Mouse (Mus musculus) frontal cortex, adult (tissue): ENCODE measurements around the gene Npw.
"Not testable (repeated sequence)": the region's sequence is repeated elsewhere in the genome, so short reads cannot be mapped to it uniquely, and the experiment has no call there.

Experiments used
- ATAC-seq: cut with Nextera tagmentation; 2 replicates; pipeline ENCODE4 v1.9.2; 2017; ENCODE audit warnings: mild to moderate bottlenecking, moderate library complexity, mixed read lengths; ENCODE audit not compliant: low TSS enrichment

Npw gene

DNA sequence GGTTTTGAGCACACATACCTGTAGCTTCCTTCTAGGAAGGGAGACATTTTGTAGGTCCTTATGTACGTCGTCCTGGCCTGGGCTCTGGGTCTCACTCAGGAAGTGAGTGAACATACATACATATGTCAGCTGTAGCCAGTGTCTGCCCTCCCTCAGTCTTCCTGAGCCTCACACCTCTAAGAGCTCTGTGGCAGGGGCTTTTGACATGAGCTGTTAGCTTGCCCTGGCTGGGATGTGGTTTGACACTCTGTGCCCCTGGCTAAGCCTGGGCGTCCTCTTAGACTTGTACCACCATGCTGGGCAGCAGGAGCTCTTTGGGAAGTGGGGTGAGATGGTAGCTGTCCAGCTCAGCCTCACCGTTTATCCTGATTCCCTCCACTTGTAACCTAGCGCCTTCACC lies 13.1 kb upstream of the Npw start:
- no peak for ATAC-seq

DNA sequence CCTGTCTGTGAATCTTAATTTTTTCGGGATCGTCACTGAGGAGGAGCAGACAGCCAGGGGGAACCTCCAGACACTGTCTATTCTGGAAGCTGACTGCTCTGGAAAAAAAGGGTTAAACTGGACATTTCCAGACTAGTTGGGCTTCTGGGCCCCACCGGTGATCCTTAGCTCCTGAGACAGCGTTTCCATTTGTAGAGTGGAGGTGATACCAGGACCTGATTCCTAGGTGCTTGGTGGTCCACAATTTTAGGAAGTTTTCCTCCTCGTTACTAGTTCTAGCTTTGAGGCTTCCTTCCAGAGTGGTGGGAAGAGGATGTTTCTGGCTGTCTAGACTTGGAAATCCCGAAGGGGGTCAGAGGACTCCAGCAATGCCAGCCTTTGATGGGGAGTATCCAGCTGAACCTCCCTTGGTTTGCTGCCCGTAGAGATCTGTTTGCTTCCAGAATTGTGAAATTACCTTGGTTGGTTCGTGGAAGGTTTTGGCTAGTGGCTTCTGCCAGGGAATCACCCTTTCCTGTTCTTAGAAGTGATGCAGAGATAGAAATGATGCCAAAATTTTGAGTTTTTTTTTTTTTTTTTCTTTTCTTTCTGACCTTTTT lies 12.1 kb upstream of the Npw start:
- no peak for ATAC-seq

DNA sequence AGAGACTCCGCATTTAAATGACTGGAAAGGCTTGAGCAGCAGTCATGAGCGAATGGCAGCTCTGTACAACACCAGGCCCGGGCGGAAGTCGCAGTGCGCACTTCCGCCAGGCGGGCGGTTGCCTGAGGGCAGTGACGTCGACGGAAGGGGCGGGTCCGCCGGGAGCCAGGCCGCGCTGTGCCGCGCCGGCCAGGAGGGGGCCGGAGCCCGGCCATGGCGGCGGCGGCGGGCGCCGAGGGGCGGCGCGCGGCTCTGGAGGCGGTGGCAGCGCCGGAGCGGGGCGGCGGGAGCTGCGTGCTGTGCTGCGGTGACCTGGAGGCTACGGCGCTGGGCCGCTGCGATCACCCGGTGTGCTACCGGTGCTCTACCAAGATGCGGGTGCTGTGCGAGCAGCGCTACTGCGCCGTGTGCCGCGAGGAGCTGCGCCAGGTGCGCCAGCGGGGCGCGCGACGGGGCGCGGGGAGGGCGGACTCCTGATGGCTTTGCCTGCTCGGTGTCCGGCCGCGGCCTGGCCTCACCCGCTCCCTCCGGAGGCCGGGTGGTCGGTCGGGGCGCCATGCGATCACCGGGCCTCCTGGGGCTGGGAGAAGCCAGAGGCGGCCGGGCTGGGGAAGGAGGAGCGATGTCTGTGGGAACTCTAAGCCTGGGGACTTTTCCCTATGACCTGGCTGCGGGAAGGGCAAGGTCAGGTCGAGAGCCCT lies 11.4 kb upstream of the Npw start, which contains the start of gene Zfp598:
Zfp598 (plus strand) TSS at position 143 of the 701 bp plus-strand sequence.
- peak; percentile 95 for ATAC-seq

DNA sequence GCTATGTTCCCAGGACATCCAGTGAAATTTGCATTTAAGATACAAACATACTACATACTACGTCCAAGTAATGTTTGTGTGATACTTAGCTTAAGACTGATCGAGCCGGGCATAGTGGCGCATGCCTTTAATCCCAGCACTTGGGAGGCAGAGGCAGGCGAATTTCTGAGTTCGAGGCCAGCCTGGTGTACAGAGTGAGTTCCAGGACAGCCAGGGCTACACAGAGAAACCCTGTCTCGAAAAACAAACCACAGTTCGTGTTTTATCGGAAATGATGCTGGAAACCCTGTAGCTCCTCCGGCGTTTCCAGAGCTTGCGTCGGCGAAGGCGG lies 10.9 kb upstream of the Npw start:
- not testable (repeated sequence) for ATAC-seq

- ATAC-seq: peak; percentile 25; the same call in 1 of the 2 replicates
Measured at GRCm38 (mm10) chr17:24667416-24667815, 9.2 kb upstream of the Npw start.

GRCm38 (mm10) chr17:24667011-24667410 lies 8.8 kb upstream of the Npw start:
- not testable (repeated sequence) for ATAC-seq

DNA sequence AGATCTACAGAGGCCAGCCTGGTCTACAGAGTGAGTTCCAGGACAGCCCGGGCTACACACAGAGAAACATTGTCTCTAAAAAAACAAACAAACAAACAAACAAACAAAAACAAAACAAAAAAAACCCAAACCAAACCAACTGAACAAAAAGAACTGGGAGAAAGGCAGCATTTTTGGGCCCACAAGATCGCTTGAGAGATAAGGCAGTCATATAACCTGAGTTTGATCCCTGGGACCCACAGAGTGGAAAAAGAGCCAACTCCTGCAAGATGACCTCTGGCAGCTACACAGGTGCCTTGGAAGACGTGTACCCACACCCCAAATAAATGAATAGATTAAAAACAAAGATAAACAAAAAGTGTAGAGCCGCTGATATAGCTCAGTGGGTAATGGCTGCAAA lies 3.3 kb downstream of the Npw start:
- ATAC-seq: no peak

DNA sequence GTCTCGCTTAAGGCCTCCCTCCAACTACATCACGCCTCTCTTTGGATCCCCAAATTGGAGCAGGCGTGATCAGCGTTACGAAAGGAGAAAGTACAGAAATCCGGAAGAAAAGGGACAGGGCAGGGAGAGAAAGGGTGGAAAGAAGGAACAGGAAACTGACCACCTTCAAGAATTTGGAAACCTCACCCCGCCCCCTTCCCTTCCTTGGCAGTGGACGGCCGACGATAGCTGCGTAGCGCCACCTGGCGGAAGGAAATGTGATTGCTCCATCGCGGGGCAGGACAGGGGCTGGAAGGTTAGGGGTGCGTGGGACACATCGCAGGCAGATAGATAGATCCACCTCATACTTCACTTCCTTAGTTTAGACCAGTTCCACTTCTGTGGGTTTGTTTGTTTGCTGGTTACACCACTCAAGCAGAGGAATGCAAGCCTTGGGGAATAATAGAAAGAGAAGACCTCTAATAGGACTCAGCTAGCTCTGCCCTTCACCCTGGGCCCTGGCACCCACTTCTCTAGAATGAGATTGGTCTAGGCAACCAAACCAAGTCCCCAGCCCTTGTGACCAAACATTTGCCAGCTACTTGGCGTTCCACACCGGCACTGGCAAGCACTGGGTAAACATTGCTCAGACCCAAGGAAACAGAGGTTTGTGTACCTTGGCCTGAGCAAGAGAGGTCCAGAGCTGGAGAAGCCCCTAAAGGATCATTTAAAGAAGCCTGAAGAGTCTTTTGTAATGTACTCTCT lies 4.1 kb downstream of the Npw start:
- peak; percentile 42; the same call in 1 of the 2 replicates for ATAC-seq

DNA sequence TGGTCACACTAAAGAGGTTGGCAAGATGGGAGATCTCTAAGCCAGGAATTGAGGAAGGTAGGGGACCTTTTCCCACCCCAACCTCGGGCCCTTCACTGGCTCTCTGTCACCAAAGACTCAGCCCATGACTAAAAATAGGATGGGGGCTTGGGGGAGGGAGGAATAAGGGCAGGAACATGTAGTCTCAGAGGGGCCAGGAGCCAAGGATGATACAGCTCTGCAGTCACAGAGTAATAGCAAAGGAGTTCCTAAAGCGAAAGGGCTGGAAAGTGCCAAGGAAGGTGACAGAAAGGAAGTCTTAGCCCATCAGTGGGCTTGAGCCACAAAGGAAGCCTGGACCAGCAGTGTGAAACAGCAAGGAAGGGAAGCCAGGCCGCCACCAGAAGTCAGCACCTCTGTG lies 6.4 kb downstream of the Npw start:
- no peak for ATAC-seq

GRCm38 (mm10) chr17:24650766-24651165 lies 7.5 kb downstream of the Npw start:
- ATAC-seq: no peak

DNA sequence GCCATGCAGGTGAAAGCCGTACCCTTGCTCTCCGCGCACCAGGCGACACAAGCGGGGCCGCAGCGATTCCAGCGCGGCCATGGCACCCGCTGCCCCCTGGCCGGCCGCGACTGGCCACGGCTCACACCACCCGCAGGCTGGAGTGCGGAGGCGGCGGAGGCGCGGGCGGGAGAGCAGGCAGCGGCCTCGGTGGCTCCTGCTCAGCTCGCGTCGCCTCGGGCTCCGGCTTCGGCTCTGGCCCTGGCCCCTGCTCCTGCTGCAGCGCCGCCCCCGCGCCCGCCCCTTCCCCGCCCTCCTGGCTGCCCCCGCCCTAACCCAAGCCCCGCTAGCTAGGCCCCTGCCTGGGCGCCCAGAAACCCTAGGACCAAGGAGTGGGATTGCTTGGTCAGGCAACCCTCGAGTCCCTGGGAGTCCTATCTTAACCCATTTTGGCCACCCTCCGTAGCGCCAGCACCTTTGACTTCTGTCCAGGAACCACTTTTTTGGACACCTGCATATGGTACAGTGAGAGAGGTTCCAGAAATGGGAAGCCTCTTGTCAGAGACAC lies 8.1 kb downstream of the Npw start, which contains the start of gene Slc9a3r2:
Slc9a3r2 (minus strand) TSS at position 258 of the 547 bp plus-strand sequence.
- no peak for ATAC-seq

DNA sequence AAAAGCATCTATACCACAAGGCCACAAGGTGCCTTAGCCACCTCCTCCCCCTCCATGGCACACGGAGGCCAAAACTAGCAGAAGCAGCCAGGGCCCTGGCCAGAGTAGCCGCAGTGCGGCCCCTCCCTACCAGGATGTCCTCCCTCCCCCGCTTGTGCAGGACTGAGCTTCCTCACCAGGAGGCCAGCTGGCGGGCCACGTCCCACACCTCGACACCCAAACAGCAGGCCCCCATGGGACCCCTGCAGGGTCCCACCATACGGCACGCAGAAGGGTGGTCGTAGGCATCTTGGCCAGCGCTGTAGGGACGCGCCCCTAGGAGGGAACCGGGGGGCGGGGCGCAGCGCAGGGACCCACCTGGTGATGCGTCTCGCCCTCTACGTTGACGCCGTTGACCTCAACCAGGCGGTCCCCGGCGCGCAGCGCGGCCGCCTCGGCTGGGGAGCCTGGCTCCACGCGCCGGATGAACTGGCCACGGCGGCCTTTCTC lies 8.6 kb downstream of the Npw start:
- no peak for ATAC-seq

DNA sequence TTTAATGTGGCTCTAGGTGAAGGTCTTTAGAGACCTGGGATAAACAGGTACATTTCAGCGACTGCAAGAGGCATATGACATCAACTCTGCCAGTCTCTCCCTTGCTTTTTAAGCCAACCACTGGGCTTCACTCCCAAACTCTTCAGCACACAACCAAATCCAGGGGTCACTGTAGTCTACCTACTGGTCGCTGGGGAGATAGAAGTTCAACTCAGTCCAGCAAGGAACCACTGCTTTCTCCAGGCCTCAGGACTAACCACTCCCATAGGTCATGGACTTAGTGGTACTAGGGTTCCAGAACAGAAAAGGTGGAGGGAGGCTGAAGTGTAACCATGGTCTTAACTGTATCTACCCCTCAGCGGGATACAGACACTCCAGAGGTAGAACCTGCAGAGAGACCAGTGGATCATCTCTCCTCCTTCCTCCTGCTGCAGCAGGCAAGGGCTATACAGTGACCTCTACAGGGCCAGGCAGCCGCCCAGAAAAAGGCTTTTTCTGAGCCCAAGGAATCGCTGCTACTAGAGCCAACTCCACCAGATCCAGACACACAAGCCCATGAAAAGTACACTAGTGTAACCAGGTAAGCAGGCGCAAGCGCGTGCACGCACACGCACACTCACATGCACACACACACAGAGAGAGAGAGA lies 9.4 kb downstream of the Npw start:
- no peak for ATAC-seq

DNA sequence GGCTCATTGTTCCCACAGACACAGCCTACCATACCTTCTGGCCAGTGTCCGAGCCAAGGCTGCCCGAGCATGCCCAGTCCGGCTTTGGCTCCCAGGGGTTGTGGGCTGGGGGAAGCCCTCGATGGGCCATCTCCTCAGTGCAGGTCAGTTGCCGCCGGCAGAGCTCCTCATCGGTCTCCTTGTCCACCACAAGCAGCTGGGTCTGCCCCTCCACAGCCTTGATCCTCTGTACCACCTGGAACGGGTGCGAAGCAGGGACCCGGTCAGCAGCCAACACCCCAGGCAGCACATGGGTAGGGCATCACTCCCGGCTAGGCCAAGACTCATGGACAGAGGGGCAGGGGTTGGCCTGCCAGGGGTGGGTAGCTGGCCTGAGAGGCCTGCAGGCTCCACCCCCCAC lies 10.8 kb downstream of the Npw start:
- no peak for ATAC-seq

DNA sequence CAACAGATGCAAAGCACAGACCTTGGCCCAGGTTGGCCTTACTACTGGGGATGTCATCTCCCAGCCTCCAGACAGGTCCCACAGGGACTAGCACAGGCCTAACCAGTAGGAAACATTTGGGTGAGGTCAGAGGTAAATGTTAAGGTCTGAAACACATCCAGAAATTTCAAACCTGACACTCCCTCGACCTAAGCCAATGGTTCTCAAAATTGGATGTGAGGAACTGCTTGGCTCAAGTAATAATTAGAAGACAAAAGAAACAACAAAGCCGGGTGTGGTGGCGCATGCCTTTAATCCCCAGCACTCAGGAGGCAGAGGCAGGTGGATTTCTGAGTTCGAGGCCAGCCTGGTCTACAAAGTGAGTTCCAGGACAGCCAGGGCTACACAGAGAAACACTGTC lies 11.9 kb downstream of the Npw start:
- ATAC-seq: no peak

GRCm38 (mm10) chr17:24645916-24646315 lies 12.3 kb downstream of the Npw start:
- no peak for ATAC-seq

DNA sequence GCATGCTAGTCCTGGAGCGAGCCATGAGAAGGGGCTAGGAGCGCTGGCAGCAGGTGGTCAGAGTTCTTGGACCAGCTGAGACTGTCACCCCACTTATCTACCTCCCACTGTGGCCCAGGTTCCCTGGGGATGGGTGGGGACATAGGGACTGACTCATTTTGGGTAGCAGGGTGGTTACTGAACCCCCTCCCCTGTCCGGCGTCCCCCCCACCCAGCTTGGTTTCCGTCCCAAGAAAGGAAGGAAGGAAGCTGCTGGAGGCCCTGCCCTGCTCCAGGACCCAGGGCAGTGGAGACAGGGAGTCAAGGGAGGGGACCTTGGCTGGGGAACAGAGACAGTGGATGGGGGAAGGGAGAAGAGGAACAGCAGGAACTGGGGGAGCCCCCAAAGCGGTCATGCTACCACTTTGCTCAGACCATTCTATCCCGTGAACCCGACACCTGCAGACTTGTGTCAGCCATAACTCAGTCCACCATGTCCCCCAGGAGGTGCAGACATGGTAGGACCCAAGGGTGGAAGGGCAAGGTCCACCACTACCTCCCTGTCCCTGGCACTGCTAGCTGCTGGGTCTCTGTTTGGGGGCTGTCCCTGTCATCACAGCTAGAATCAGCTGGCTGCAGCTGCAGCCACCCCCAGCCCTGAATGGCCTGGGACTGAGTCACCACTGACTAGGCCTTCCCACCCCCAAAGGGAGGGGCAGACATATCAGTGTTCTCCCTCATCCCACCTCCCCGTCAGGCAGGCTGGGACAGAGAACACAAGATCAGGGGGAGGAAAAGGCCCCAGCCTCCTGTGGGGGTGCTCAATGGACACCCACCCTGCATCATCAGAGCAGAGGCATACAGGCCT lies 13.2 kb downstream of the Npw start:
- ATAC-seq: no peak

DNA sequence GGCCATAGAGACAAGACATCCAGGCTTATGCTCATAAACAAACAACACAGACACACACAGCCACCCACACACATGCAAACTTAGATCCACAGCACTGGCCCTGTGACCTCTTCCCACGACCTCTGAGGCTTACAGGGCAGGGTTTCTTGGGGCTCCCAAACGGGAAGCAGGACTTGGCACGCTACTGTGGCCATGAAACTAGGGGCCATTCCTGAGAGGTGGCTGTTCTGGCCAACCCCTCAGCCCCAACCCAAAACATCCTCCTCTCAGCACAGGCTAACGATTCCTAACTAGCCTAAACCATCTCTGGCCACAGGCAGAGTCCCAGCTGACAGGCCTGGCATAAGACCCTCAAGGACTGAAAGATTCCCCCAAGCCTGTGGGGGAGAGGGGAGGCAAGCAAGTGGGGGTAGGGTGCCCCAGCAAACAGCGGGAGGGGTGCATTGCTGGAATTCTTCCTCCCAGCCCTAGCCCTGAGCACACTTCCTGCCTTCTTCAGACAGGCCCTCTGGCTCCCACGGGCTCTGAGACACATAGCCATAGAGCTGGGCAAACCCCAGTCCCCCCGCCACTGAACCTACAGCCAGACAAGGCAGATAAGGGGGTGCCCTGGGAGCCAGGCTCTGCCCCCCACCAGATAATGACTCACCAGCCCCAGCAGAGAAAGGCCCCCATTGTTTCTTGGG lies 14.1 kb downstream of the Npw start:
- no peak for ATAC-seq

DNA sequence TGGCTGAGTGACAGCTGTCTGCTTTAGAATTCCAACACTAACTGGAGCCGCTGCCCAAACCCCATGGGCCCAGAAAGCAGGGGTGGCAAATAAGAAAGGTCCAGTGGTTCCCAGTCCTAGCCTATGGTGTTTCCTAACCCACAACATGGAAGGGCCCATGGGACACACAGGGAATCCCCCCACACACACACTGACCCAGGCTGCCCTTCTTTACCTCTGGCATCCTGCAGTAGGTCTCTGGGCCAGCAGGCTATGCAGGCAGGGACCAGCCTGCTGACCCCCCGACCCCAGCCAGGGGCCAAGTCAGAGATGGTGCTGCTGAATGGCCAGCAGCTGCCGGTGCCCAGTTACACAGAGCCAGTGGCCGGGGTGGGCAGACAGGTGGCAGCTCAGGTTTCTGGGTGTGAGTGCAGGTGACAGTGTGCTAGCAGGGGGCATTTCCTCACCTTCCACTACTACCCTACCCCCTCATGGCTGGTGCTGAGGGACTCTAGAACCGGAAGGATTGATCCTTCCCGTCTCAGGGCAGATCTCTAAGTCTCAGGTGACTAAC lies 15.4 kb downstream of the Npw start:
- ATAC-seq: no peak

- ATAC-seq: no peak
Measured at GRCm38 (mm10) chr17:24641944-24642343, 16.3 kb downstream of the Npw start.
